Mouse (Mus musculus) retina, postnatal 7 days (tissue): Measurements from ENCODE around the gene Wdr95.

ENCODE experiments used
- DNase-seq: peaks from one replicate; pipeline ENCODE4 v3.0.0-alpha.2; 2012; ENCODE audit warnings: low read depth, low spot score

The Wdr95 gene

DNA sequence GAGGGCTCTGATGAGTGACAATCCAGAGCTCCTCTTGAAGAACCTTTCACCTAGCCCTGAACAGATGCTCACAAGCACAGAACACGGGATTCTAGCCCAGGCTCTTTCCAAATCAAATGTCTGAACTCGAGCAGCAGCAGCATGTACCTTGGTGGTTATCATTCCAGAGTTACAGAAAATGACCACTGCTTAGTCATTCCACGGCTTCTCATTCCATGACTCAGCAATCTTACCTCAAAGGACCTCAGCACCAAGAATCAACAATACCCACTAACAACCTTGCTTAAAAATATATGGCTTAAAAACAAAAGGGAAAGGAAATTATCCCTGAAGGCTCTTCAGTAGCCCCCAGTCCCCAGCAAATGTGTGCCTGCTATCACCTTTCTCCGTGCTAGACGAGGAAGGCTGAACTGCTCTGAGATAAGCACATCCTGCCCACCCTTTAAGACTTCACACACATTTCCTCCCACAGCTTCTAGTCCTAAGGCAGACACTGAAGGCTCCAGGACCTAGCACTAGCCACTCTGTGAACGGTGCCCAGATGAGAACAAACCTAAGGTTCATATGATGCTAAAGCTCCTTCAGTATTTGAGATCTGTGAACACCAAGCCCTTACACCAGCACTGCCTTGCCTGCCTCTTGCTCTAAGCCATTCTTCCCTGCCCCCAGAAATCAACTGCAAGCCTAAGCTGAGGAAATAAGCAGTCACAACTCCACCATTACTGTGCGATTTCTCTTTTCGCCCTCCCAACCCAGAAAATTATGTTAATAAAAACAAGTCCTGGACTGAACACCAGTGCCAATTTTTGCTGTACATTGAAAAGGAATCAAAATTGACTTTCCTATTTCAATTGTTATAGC, 95.6 kb downstream of the Wdr95 start:
- DNase-seq: no peak

DNA sequence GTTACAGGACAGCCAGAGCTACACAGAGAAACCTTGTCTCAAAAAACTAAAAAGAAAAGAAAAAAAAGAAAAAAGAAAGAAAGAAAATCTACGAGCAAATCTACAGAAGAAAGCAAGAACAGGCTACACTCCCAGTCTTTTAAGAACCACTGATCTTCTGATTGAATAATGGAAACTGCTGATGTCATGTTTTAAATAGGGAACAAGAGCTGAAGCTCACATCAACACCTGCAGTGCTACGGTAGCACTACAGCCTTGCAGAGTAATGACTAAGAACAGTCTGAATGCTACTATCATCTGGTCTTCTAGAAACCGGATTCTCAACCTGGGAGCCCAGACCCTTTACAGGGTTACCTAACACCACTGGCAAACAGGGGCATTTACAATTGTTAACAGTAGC, 97.1 kb downstream of the Wdr95 start:
- no peak for DNase-seq

DNA sequence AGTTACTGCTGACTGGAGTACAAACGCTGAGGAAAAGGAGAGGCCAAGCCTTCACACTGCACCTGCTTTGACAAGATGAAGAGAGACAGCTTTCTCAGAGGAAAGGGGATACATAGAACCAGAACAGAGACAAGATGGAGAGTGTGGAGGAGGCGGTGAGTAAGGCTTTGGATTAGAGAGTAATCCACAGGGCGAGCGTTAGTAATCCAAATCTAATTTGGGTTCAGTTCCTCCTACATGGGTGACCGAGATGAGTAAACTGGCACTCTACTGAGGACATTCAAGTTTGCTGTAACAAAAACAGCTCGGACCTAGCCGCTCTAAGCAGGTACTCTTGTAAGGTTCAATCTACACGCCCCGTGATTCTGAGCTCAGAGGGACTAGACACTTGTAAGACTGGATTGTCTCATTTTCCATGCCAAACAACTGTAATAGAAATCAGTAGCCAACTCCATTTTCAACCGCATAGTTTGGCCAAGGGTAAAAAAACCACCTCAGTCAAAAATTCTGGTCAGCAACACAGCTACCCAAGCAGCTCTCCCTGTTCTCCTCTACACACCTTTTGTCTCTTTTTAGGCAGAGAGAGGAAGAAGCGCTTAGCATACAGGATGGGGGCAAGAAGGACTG, 106.0 kb downstream of the Wdr95 start:
- no peak for DNase-seq

DNA sequence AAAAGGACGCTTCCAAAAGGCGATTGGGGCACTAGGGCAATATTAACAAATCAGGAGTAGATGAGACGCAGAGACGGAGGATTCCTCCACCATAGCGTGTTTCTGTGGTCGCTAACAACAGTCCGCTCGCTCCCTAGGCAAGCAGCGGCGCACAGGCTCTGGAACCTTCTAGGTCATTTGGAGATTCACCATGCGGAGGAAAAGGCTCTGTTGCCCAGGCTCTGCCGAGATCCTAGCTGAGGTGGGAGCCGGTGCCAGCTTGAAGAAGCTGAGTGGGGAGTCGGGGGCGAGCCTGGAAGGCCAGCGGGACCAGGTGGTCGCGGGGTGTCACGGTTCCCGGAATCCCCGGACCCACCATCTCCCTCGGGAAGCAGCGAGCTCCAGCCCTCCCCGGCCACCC, 107.1 kb downstream of the Wdr95 start:
- DNase-seq: no peak

GRCm38 (mm10) chr5:149636075-149636920, 107.8 kb downstream of the Wdr95 start, which contains the start of gene Hsph1:
Hsph1 (minus strand) TSS chr5:149636376.
- peak; percentile 92 for DNase-seq

DNA sequence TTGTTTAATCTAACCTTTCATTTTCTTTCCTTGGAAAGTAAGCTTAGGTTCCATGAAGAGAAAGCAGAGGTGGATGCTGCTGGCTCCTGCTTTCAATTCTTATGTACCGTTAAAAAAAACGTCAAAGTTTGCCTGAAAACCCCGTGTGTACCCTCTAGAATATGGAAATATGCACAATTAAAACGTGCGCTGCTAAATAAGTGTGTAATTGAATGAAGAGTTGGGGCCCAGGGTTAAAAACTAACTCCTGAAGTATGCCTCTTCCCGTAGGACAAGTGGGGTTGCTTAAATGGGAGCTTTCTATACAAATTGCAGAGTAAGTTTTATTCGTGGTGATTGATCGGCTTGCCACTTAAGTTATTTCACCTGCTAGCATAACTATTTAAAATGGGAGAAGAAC, 108.8 kb downstream of the Wdr95 start:
- no peak for DNase-seq

DNA sequence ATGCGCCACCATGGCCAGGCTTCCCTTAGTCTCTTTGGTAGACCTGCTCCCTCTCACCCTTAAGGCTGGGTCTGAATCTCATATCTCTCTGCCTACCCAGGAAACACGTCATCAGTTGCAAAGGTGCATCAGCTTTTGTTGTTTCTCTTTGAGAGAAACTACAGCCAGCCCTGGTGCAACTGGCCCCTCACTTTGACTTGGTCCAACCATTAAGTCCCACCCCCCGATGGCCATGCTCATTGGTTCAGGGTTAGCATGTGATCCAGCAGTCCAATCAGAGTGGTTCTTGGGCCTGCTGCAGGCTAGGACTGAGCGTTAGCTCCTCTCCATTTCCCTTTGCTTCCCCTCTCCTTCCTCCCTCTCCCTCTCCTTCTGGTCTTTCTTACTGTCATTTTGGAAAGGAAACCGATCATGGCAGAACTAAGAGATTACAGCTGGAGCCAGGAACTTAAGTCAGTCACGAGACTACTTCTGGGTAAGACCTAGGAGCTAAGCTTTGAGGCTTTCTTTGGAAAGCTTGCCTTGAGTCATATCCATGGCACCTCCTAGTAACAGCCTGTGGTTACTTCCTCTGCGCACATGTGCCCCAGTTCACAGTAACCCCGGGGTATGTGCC, 112.9 kb downstream of the Wdr95 start:
- DNase-seq: no peak

- no peak for DNase-seq
Measured at GRCm38 (mm10) chr5:149642366-149642765, 113.9 kb downstream of the Wdr95 start.

- DNase-seq: no peak
Measured at GRCm38 (mm10) chr5:149642783-149643509, 114.5 kb downstream of the Wdr95 start.

GRCm38 (mm10) chr5:149647367-149648115, 119.1 kb downstream of the Wdr95 start:
- no peak for DNase-seq

GRCm38 (mm10) chr5:149648196-149648595, 119.7 kb downstream of the Wdr95 start:
- DNase-seq: no peak

GRCm38 (mm10) chr5:149648895-149649406, 120.5 kb downstream of the Wdr95 start:
- no peak for DNase-seq

DNA sequence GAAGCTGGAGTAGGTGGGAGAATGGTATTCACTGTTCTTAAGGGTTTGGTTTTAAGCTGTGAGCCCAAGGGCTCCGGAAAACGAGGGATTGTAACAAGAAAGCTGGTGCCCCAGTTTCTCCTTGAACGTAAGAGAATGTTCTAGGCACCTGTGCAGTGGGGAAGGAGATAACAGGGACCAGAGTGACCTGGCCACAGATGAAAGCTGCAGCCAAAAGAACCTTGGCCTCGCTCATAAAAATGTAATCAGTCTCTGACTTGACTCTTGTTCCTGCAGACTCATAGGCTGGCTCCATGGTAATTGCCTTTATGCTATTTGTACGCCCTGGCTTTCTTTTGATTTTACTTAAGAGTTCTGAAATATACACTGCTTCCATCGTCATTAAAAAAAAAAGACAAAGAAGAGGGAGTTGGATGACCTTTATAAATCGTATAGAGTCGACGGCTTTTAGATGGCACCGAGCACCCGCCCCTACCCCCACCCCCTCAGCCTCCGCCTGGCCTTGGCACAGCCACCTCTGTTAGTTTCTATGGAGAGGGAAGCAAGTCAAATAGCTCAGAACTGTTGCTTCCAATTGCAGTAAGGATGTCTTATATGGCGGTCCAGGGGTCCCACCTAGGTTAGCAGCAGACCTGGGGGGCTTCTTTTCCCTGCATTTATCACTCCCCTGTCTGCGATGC, 121.2 kb downstream of the Wdr95 start:
- no peak for DNase-seq

DNA sequence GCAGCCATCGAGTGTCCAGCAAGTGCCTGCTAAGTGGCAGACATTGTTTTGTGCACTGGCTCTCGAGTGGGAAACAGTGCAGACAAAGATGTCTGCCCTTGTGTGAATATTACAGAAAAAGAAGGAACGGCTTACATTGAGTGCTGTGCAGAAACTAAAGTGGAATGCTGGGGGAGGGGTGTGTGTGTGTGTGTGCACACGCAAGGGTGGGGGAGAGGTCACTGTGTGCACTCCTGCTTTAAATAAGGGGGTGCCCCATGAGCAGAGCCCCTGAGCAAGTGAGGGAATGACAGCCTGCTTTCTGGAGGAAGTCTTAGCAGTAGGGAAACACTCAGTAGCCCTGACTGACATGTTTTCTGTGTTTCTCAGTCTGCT, 121.7 kb downstream of the Wdr95 start:
- DNase-seq: no peak

DNA sequence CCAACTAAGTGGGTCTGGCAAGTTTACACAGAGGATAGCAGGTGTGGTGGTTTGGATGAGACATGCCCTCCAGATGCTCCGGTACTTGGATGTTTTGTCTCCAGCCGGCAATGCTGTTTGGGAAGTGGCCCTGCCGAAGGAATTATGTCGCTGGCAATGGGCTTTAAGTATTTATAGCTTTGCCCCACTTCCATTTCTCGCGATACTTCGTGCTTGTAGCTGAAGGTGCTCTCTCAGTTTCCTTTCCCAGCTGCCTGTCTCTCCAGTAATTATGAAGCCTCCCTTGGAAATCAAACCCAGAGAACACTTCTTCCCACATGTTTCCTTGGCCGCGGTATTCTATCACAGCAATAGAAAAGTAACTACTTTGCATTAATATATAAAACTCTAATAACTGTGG, 127.2 kb downstream of the Wdr95 start:
- no peak for DNase-seq

GRCm38 (mm10) chr5:149658022-149658421, 129.5 kb downstream of the Wdr95 start:
- DNase-seq: no peak

- no peak for DNase-seq
Measured at GRCm38 (mm10) chr5:149658741-149659413, 130.4 kb downstream of the Wdr95 start.

DNA sequence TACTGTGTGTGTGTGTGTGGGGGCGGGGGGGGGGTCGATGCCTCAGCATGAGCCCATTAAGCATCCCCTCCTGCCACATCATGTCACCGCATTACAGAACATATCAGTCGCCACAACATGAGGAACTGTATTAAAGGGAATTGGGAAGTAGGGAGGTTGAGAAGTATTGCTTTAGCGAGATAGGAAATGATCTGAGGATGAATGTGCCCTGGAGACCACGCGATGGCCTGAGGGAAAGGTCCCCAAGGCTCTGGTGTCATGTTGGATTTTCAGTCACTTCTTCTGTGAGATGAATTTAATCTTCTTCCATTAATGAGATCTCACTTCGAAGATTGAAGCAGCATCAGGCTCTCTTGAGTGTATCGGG, 130.9 kb downstream of the Wdr95 start:
- no peak for DNase-seq

GRCm38 (mm10) chr5:149661428-149661827, 132.9 kb downstream of the Wdr95 start:
- DNase-seq: no peak
